Mouse (Mus musculus): ENCODE measurements around the gene Rnf150. TPM values are rescaled to one million over a fixed set of nuclear protein-coding genes. Genes with fewer than 3 reads are reported as not detected.

The Rnf150 gene
- total and polyA plus RNA-seq, 3 experiments = not detected

DNA sequence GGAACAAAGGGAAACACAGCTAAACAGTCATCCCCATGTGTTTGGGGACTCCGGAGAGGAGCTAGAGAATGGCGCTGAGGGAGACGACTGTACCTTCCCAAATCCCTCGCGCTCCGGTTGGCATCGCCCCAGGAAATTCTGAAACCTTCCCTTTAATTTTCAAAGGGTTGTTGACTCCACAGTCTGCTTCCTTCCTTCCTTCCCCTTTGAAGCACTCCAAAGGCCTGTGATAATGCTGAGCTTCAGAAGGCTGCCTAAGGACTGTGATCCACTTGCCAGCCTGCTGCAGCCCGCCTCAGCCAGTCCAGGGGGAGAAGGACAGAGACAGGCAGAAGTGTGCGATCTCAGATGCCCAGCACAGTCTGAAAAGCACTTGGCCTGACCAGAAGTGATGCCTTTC lies 183.8 kb downstream of the Rnf150 start:
- no peaks in the 10 kb centered on the region for H3K9me3 ChIP-seq (replicated peaks; ENCODE audit: insufficient read depth, low read length)
- no peaks in the 10 kb centered on the region for H3K4me1 ChIP-seq (ENCODE audit: control insufficient read depth in 1 of 2, insufficient read depth in 2 of 2, low read length in 2 of 2)
- TF ChIP-seq USF2 (IDR thresholded peaks at IDR 0.05; ENCODE audit: borderline replicate concordance in 1 of 2, insufficient read depth in 1 of 2, low read depth in 1 of 2, low read length in 2 of 2) (no peak), NRF1 (IDR thresholded peaks at IDR 0.05; ENCODE audit: insufficient read depth, low read depth, low read length, poor library complexity, severe bottlenecking) (no peak), HCFC1 (IDR thresholded peaks at IDR 0.05; ENCODE audit: low read depth, low read length) (no peak), CHD1 (IDR thresholded peaks at IDR 0.05; ENCODE audit: low read depth, low read length) (no peak), MAFK (IDR thresholded peaks at IDR 0.05; ENCODE audit: borderline replicate concordance, low read depth, low read length) (no peak), GATA1 (IDR thresholded peaks at IDR 0.05; ENCODE audit: low read depth, low read length) (no peak), RAD21 (IDR thresholded peaks at IDR 0.05; ENCODE audit: low read depth, low read length) (no peak), ZC3H11A (IDR thresholded peaks at IDR 0.05; ENCODE audit: low read depth, low read length) (no peak), POLR2AphosphoS5 (IDR thresholded peaks at IDR 0.05; ENCODE audit: borderline replicate concordance, low read depth, low read length) (no peak), MYC (IDR thresholded peaks at IDR 0.05; ENCODE audit: low read depth, low read length) (no peak), MAZ (IDR thresholded peaks at IDR 0.05; ENCODE audit: low read depth, low read length) (no peak), ZNF384 (IDR thresholded peaks at IDR 0.05; ENCODE audit: low read depth, low read length) (no peak), CHD2 (IDR thresholded peaks at IDR 0.05; ENCODE audit: low read length) (no peak), MAX (IDR thresholded peaks at IDR 0.05; ENCODE audit: low read length) (no peak)
- H3K27ac ChIP-seq (ENCODE audit: control insufficient read depth, low read depth, low read length) = no peak overlapping the region
- H3K36me3 ChIP-seq (ENCODE audit: control insufficient read depth in 1 of 2, insufficient read depth in 2 of 2, low read length in 2 of 2) = no peaks in the 10 kb centered on the region
- no peaks in the 10 kb centered on the region for H3K79me2 ChIP-seq (ENCODE audit: control insufficient read depth, insufficient read depth, low read length, poor library complexity)
- H3K27me3 ChIP-seq (ENCODE audit: control insufficient read depth in 1 of 2, insufficient read depth in 2 of 2, low read length in 2 of 2) = no peaks in the 10 kb centered on the region
- no peak overlapping the region for H3K9ac ChIP-seq (ENCODE audit: control insufficient read depth, low read depth, low read length, poor library complexity, severe bottlenecking)
- no peak for DNase-seq (ENCODE audit: low read depth, low spot score)
- H3K4me3 ChIP-seq (ENCODE audit: control insufficient read depth in 1 of 2, insufficient read depth in 1 of 2, low read depth in 2 of 2, low read length in 2 of 2) = no peak overlapping the region

DNA sequence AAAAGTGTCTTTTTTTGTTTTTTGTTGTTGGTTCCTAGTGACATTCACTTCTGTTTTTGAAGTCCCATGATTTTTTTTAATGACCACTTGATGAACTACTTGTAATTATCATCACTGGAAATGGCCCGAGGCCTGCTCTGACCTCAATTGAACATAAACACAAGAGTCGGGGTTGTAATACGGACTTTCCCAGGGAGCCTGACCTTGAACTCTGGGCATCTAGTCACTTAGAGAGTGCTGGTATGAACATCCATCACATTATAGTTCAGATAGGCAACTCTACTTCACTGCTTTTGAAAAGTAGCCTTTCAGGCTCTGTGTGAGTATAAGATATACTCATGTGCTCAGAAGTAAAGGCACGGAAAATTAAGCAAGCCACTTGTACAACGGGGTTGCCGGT lies 185.4 kb downstream of the Rnf150 start:
- no peaks in the 10 kb centered on the region for H3K4me1 ChIP-seq (ENCODE audit: control insufficient read depth in 1 of 2, insufficient read depth in 2 of 2, low read length in 2 of 2)
- H3K4me3 ChIP-seq (ENCODE audit: control insufficient read depth in 1 of 2, insufficient read depth in 1 of 2, low read depth in 2 of 2, low read length in 2 of 2) = no peak overlapping the region
- no peak overlapping the region for H3K27ac ChIP-seq (ENCODE audit: control insufficient read depth, low read depth, low read length)
- no peak for DNase-seq (ENCODE audit: low read depth, low spot score)
- H3K9me3 ChIP-seq (replicated peaks; ENCODE audit: insufficient read depth, low read length) = no peaks in the 10 kb centered on the region
- H3K36me3 ChIP-seq (ENCODE audit: control insufficient read depth in 1 of 2, insufficient read depth in 2 of 2, low read length in 2 of 2) = no peaks in the 10 kb centered on the region
- no peak for TF ChIP-seq MAZ (IDR thresholded peaks at IDR 0.05; ENCODE audit: low read depth, low read length)
- TF ChIP-seq HCFC1 (IDR thresholded peaks at IDR 0.05; ENCODE audit: low read depth, low read length) = no peak
- TF ChIP-seq SMC3 (IDR thresholded peaks at IDR 0.05; ENCODE audit: low read depth, low read length) = no peak
- no peak for TF ChIP-seq ZMIZ1 (IDR thresholded peaks at IDR 0.05; ENCODE audit: low read depth, low read length)
- no peak for TF ChIP-seq NRF1 (IDR thresholded peaks at IDR 0.05; ENCODE audit: insufficient read depth, low read depth, low read length, poor library complexity, severe bottlenecking)
- no peak for TF ChIP-seq TBP (IDR thresholded peaks at IDR 0.05; ENCODE audit: low read depth, low read length)
- TF ChIP-seq RAD21 (IDR thresholded peaks at IDR 0.05; ENCODE audit: low read depth, low read length) = no peak
- TF ChIP-seq EP300 (IDR thresholded peaks at IDR 0.05; ENCODE audit: low read depth in 1 of 2, low read length in 2 of 2) = no peak
- TF ChIP-seq UBTF (IDR thresholded peaks at IDR 0.05; ENCODE audit: borderline replicate concordance, insufficient read depth, low read depth, low read length) = no peak
- TF ChIP-seq ELF1 (IDR thresholded peaks at IDR 0.05; ENCODE audit: low read depth, low read length) = no peak
- TF ChIP-seq POLR2AphosphoS5 (IDR thresholded peaks at IDR 0.05; ENCODE audit: borderline replicate concordance, low read depth, low read length) = no peak
- TF ChIP-seq ZNF384 (IDR thresholded peaks at IDR 0.05; ENCODE audit: low read depth, low read length) = no peak
- no peak for TF ChIP-seq KAT2A (conservative IDR thresholded peaks at IDR 0.05; ENCODE audit: low read depth, low read length)
- no peak for TF ChIP-seq NELFE (IDR thresholded peaks at IDR 0.05; ENCODE audit: low read depth, low read length)
- TF ChIP-seq GABPA (IDR thresholded peaks at IDR 0.05; ENCODE audit: low read depth, low read length) = no peak
- no peak for TF ChIP-seq MAX (IDR thresholded peaks at IDR 0.05; ENCODE audit: low read length)
- TF ChIP-seq JUND (IDR thresholded peaks at IDR 0.05; ENCODE audit: low read depth, low read length) = no peak
- TF ChIP-seq USF1 (IDR thresholded peaks at IDR 0.05; ENCODE audit: low read depth, low read length) = no peak
- no peak for TF ChIP-seq ZC3H11A (IDR thresholded peaks at IDR 0.05; ENCODE audit: low read depth, low read length)
- TF ChIP-seq MEF2A (IDR thresholded peaks at IDR 0.05; ENCODE audit: extremely low read depth, insufficient replicate concordance, low read depth, low read length, poor library complexity, severe bottlenecking) = no peak
- H3K27me3 ChIP-seq (ENCODE audit: control insufficient read depth in 1 of 2, insufficient read depth in 2 of 2, low read length in 2 of 2) = no peaks in the 10 kb centered on the region
- no peaks in the 10 kb centered on the region for H3K79me2 ChIP-seq (ENCODE audit: control insufficient read depth, insufficient read depth, low read length, poor library complexity)
- no peak overlapping the region for H3K9ac ChIP-seq (ENCODE audit: control insufficient read depth, low read depth, low read length, poor library complexity, severe bottlenecking)

Measured in MEL (cell line).